Mouse (Mus musculus): ENCODE data around the gene Clasp1. TPM values are rescaled to one million over a fixed set of nuclear protein-coding genes. Genes with fewer than 3 reads are reported as not detected.

Clasp1 gene
- total RNA-seq, 4 experiments from 2014 or later, result 339 to 450 (median 397) TPM

GRCm38 (mm10) chr1:118450891-118451450 is 62.1 kb downstream of the Clasp1 start:
- DNase-seq (ENCODE audit: low spot score), result no peak

GRCm38 (mm10) chr1:118453577-118453976 is 64.7 kb downstream of the Clasp1 start:
- peak; percentile 45 for DNase-seq (ENCODE audit: low spot score)

- DNase-seq (ENCODE audit: low spot score), result no peak
Observed at GRCm38 (mm10) chr1:118454817-118455216, 66.0 kb downstream of the Clasp1 start.

- no peak for DNase-seq (ENCODE audit: low spot score)
Observed at GRCm38 (mm10) chr1:118457256-118457882, 68.5 kb downstream of the Clasp1 start.

GRCm38 (mm10) chr1:118457883-118458259 is 69.0 kb downstream of the Clasp1 start:
- DNase-seq (ENCODE audit: low spot score), result no peak

- DNase-seq (ENCODE audit: low spot score), result no peak
Observed at GRCm38 (mm10) chr1:118458279-118458678, 69.4 kb downstream of the Clasp1 start.

GRCm38 (mm10) chr1:118458963-118459920 is 70.4 kb downstream of the Clasp1 start:
- DNase-seq (ENCODE audit: low spot score), result peak; percentile 93

GRCm38 (mm10) chr1:118460716-118461115 is 71.9 kb downstream of the Clasp1 start:
- no peak for DNase-seq (ENCODE audit: low spot score)

- DNase-seq (ENCODE audit: low spot score), result no peak
Observed at GRCm38 (mm10) chr1:118466041-118466440, 77.2 kb downstream of the Clasp1 start.

GRCm38 (mm10) chr1:118472386-118472785 is 83.5 kb downstream of the Clasp1 start:
- no peak for DNase-seq (ENCODE audit: low spot score)

GRCm38 (mm10) chr1:118476919-118477318 is 88.1 kb downstream of the Clasp1 start:
- no peak for DNase-seq (ENCODE audit: low spot score)

GRCm38 (mm10) chr1:118479246-118479645 is 90.4 kb downstream of the Clasp1 start:
- DNase-seq (ENCODE audit: low spot score), result peak; percentile 70

GRCm38 (mm10) chr1:118480484-118481364 is 91.9 kb downstream of the Clasp1 start:
- DNase-seq (ENCODE audit: low spot score), result no peak

- no peak for DNase-seq (ENCODE audit: low spot score)
Observed at GRCm38 (mm10) chr1:118481365-118481702, 92.5 kb downstream of the Clasp1 start.

GRCm38 (mm10) chr1:118481703-118482102 is 92.8 kb downstream of the Clasp1 start:
- peak; percentile 58 for DNase-seq (ENCODE audit: low spot score)

GRCm38 (mm10) chr1:118482285-118483019 is 93.6 kb downstream of the Clasp1 start:
- no peak for DNase-seq (ENCODE audit: low spot score)

- DNase-seq (ENCODE audit: low spot score), result no peak
Observed at GRCm38 (mm10) chr1:118483504-118484096, 94.7 kb downstream of the Clasp1 start.

- DNase-seq (ENCODE audit: low spot score), result no peak
Observed at GRCm38 (mm10) chr1:118485572-118485971, 96.7 kb downstream of the Clasp1 start.

GRCm38 (mm10) chr1:118486021-118486420 is 97.2 kb downstream of the Clasp1 start:
- no peak for DNase-seq (ENCODE audit: low spot score)

GRCm38 (mm10) chr1:118492811-118493210 is 104.0 kb downstream of the Clasp1 start:
- no peak for DNase-seq (ENCODE audit: low spot score)
